Mouse (Mus musculus): ENCODE data around the gene Slc5a3. TPM values are rescaled to one million over a fixed set of nuclear protein-coding genes. Genes with fewer than 3 reads are reported as not detected.

The Slc5a3 gene
- polyA plus RNA-seq, 1 experiment = 19.6 TPM

DNA sequence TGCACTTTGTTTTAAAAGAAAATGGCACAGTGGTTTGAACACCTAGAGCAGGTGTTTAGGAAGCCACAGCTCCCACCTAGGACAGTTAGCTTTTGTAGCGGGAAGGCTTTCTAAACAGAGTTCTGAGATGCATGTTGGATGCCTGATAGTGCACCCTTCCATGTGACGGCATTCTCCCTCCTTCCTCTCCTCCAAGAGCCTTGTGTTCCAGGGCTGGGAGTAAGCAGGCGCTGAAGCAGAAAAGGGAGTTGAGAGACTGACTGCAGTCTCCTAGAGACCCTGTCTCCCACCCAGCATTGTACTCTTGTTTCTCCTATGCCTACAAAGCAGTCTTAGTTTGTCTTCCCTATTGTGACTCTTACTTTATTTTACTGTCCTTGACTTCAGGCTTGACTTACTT, 2.1 kb downstream of the Slc5a3 start:
- Histone ChIP-seq H3K4me3 (ENCODE audit: insufficient read depth, low read length) (peak overlapping the region; percentile 45), H3K4me1 (ENCODE audit: control insufficient read depth, insufficient read depth, low read length) (no peaks in the 10 kb centered on the region), H3K27ac (ENCODE audit: insufficient read depth, low read length) (no peak overlapping the region)
- no peak for TF ChIP-seq POLR2A (IDR thresholded peaks at IDR 0.05; ENCODE audit: low read depth, low read length)

DNA sequence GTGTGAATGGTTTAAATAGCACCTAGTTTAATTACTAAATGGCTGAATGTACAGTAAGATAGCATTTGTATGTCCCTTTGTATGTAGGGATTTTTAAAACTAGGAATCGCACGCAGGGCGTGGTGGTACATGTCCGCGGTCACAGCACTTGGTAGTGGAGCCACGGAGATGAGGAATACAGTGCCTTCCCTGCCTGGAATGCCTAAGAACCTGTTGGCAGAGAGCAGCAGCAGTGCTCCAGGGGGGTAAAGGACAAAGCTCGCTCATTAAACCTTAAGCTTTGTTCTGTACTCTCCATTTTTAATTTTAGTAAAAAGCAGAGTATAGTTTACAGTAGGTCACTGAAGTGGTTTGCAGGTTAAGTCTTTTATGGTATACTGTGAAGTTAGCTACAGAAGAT, 3.5 kb downstream of the Slc5a3 start:
- TF ChIP-seq POLR2A (IDR thresholded peaks at IDR 0.05; ENCODE audit: low read depth, low read length) = no peak
- TF ChIP-seq CTCF (IDR thresholded peaks at IDR 0.05; ENCODE audit: borderline replicate concordance, insufficient read depth, low read length) = no peak
- H3K4me3 ChIP-seq (ENCODE audit: insufficient read depth, low read length) = no peak overlapping the region
- no peak overlapping the region for H3K27ac ChIP-seq (ENCODE audit: insufficient read depth, low read length)
- no peaks in the 10 kb centered on the region for H3K4me1 ChIP-seq (ENCODE audit: control insufficient read depth, insufficient read depth, low read length)

DNA sequence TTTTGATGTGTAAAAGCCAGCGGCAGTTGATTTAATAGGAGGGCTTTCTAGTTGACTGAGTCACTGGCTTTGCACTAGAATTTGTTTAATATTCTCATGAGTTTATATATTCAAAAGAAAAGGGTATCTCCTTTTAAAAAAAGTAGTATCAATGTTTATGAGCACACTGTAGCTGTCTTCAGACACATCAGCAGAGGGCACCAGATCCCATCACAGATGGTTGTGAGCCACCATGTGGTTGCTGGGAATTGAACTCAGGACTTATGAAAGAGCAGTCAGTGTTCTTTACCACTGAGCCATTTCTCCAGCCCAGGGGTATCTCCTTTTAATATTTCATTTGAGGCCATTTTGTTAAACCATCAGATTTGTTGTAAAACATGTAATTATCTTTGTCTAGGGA, 4.7 kb downstream of the Slc5a3 start:
- H3K27ac ChIP-seq (ENCODE audit: insufficient read depth, low read length) = no peak overlapping the region
- no peak for TF ChIP-seq POLR2A (IDR thresholded peaks at IDR 0.05; ENCODE audit: low read depth, low read length)
- TF ChIP-seq CTCF (IDR thresholded peaks at IDR 0.05; ENCODE audit: borderline replicate concordance, insufficient read depth, low read length) = no peak
- H3K4me3 ChIP-seq (ENCODE audit: insufficient read depth, low read length) = no peak overlapping the region
- H3K4me1 ChIP-seq (ENCODE audit: control insufficient read depth, insufficient read depth, low read length) = no peaks in the 10 kb centered on the region

- Histone ChIP-seq H3K27ac (ENCODE audit: insufficient read depth, low read length) (no peak overlapping the region), H3K4me3 (ENCODE audit: insufficient read depth, low read length) (no peak overlapping the region)
- TF ChIP-seq CTCF (IDR thresholded peaks at IDR 0.05; ENCODE audit: borderline replicate concordance, insufficient read depth, low read length) (no peak), POLR2A (IDR thresholded peaks at IDR 0.05; ENCODE audit: low read depth, low read length) (no peak)
These were observed 6.7 kb downstream of the Slc5a3 start for GRCm38 (mm10) chr16:92064801-92065200.

GRCm38 (mm10) chr16:92070338-92070737, 12.2 kb downstream of the Slc5a3 start:
- H3K4me1 ChIP-seq (ENCODE audit: control insufficient read depth, insufficient read depth, low read length) = no peaks in the 10 kb centered on the region
- TF ChIP-seq CTCF (IDR thresholded peaks at IDR 0.05; ENCODE audit: borderline replicate concordance, insufficient read depth, low read length) = no peak
- TF ChIP-seq POLR2A (IDR thresholded peaks at IDR 0.05; ENCODE audit: low read depth, low read length) = no peak
- H3K4me3 ChIP-seq (ENCODE audit: insufficient read depth, low read length) = no peak overlapping the region
- no peak overlapping the region for H3K27ac ChIP-seq (ENCODE audit: insufficient read depth, low read length)

More at GRCm38 (mm10) chr16:92064801-92065200, 6.7 kb downstream of the Slc5a3 start:
- no peaks in the 10 kb centered on the region for H3K4me1 ChIP-seq (ENCODE audit: control insufficient read depth, insufficient read depth, low read length)

DNA sequence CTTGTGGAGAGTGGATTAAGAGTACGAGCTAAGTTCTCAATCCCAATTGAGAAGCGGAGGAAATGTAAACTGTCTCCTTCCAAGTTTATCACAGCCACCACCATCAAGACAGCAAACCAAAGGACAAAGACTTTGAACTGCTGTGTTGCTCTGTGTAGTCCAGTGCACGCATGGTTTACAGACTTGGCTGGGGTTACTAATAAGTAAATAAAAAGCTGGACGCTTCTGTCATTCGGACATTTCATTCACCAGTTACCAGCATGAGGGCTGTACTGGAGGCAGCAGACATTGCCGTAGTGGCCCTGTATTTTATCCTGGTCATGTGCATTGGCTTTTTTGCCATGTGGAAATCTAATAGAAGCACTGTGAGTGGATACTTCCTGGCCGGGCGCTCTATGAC, 18.7 kb downstream of the Slc5a3 start:
- Histone ChIP-seq H3K4me3 (ENCODE audit: insufficient read depth, low read length) (no peak overlapping the region), H3K27ac (ENCODE audit: insufficient read depth, low read length) (no peak overlapping the region), H3K4me1 (ENCODE audit: control insufficient read depth, insufficient read depth, low read length) (no peaks in the 10 kb centered on the region)
- TF ChIP-seq POLR2A (IDR thresholded peaks at IDR 0.05; ENCODE audit: low read depth, low read length) = no peak
- no peak for TF ChIP-seq CTCF (IDR thresholded peaks at IDR 0.05; ENCODE audit: borderline replicate concordance, insufficient read depth, low read length)

GRCm38 (mm10) chr16:92083771-92084453, 25.8 kb downstream of the Slc5a3 start:
- Histone ChIP-seq H3K4me3 (ENCODE audit: insufficient read depth, low read length) (no peak overlapping the region), H3K4me1 (ENCODE audit: control insufficient read depth, insufficient read depth, low read length) (no peaks in the 10 kb centered on the region), H3K27ac (ENCODE audit: insufficient read depth, low read length) (no peak overlapping the region)
- no peak for TF ChIP-seq POLR2A (IDR thresholded peaks at IDR 0.05; ENCODE audit: low read depth, low read length)
- no peak for TF ChIP-seq CTCF (IDR thresholded peaks at IDR 0.05; ENCODE audit: borderline replicate concordance, insufficient read depth, low read length)

GRCm38 (mm10) chr16:92089225-92089624, 31.1 kb downstream of the Slc5a3 start:
- Histone ChIP-seq H3K4me3 (ENCODE audit: insufficient read depth, low read length) (no peak overlapping the region), H3K27ac (ENCODE audit: insufficient read depth, low read length) (no peak overlapping the region), H3K4me1 (ENCODE audit: control insufficient read depth, insufficient read depth, low read length) (no peaks in the 10 kb centered on the region)
- TF ChIP-seq CTCF (IDR thresholded peaks at IDR 0.05; ENCODE audit: borderline replicate concordance, insufficient read depth, low read length) = no peak
- TF ChIP-seq POLR2A (IDR thresholded peaks at IDR 0.05; ENCODE audit: low read depth, low read length) = no peak

DNA sequence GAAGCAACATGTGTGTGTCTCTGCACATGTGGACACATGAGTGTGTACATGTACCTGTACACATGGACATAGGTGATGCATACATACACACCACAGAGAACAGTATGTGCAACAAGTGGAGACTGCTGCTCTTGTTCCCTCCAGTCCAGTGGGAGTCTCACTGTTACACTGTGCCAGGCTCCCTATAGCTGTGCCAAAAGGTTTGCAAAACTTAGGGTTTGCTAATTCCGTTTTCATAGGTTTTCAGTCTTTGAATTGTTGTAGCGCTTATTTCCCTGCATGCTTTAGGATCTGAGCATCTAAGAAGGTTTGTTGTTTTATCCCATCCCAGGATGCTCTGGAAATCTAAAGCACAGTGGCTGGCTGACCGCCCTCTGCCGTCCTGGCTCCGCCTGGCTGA, 33.8 kb downstream of the Slc5a3 start:
- TF ChIP-seq POLR2A (IDR thresholded peaks at IDR 0.05; ENCODE audit: low read depth, low read length) (no peak), CTCF (IDR thresholded peaks at IDR 0.05; ENCODE audit: borderline replicate concordance, insufficient read depth, low read length) (no peak)
- no peaks in the 10 kb centered on the region for H3K4me1 ChIP-seq (ENCODE audit: control insufficient read depth, insufficient read depth, low read length)
- no peak overlapping the region for H3K27ac ChIP-seq (ENCODE audit: insufficient read depth, low read length)

GRCm38 (mm10) chr16:92098351-92099051, 40.4 kb downstream of the Slc5a3 start:
- Histone ChIP-seq H3K27ac (ENCODE audit: insufficient read depth, low read length) (no peak overlapping the region), H3K4me1 (ENCODE audit: control insufficient read depth, insufficient read depth, low read length) (no peaks in the 10 kb centered on the region), H3K4me3 (ENCODE audit: insufficient read depth, low read length) (no peak overlapping the region)
- no peak for TF ChIP-seq POLR2A (IDR thresholded peaks at IDR 0.05; ENCODE audit: low read depth, low read length)
- no peak for TF ChIP-seq CTCF (IDR thresholded peaks at IDR 0.05; ENCODE audit: borderline replicate concordance, insufficient read depth, low read length)

More for the DNA sequence above, 33.8 kb downstream of the Slc5a3 start:
- H3K4me3 ChIP-seq (ENCODE audit: insufficient read depth, low read length) = no peak overlapping the region
